Mouse (Mus musculus): Measurements from ENCODE around the gene Pou2f3. TPM values are rescaled to one million over a fixed set of nuclear protein-coding genes. Genes with fewer than 3 reads are reported as not detected.

Pou2f3 gene
- polyA plus RNA-seq, 1 experiment, result 1.2 TPM

- TF ChIP-seq CTCF (IDR thresholded peaks at IDR 0.05; ENCODE audit: control insufficient read depth, insufficient read depth, insufficient replicate concordance, low read depth, low read length) (no peak), POLR2A (IDR thresholded peaks at IDR 0.05; ENCODE audit: control insufficient read depth, low read depth, low read length) (no peak)
- no peaks in the 10 kb centered on the region for H3K36me3 ChIP-seq (ENCODE audit: control insufficient read depth, insufficient read depth, low read length)
- no peaks in the 10 kb centered on the region for H3K4me1 ChIP-seq (ENCODE audit: control insufficient read depth, insufficient read depth, low read length)
- H3K27me3 ChIP-seq (ENCODE audit: control insufficient read depth, insufficient read depth, low read length), result no peaks in the 10 kb centered on the region
- no peak overlapping the region for H3K27ac ChIP-seq (ENCODE audit: control insufficient read depth, insufficient read depth, low read depth, low read length)
- no peak overlapping the region for H3K4me3 ChIP-seq (ENCODE audit: control insufficient read depth, low read depth, low read length)
Observed at GRCm38 (mm10) chr9:43178172-43178571, 32.0 kb downstream of the Pou2f3 start.

DNA sequence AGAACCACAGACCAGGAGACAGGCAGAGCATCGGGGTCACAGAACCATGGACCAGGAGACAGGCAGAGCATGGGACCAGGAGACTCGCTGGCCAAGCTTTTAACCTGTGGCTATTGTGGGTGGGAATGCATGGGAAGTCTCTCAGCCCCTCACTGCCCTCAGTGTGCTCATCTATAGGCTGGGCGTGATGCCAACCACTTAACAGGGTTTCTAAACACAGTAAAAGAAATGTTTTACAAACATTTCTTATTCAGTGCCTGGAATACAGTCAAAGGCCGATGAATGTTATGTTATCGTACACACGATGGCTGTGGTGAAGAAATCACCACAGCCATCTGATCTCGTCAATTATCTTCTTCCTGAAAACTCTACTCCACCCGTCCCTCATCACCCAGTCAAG lies 43.1 kb downstream of the Pou2f3 start:
- TF ChIP-seq POLR2A (IDR thresholded peaks at IDR 0.05; ENCODE audit: control insufficient read depth, low read depth, low read length), result no peak
- TF ChIP-seq CTCF (IDR thresholded peaks at IDR 0.05; ENCODE audit: control insufficient read depth, insufficient read depth, insufficient replicate concordance, low read depth, low read length), result no peak
- Histone ChIP-seq H3K27ac (ENCODE audit: control insufficient read depth, insufficient read depth, low read depth, low read length) (no peak overlapping the region), H3K36me3 (ENCODE audit: control insufficient read depth, insufficient read depth, low read length) (no peaks in the 10 kb centered on the region), H3K4me1 (ENCODE audit: control insufficient read depth, insufficient read depth, low read length) (no peaks in the 10 kb centered on the region), H3K27me3 (ENCODE audit: control insufficient read depth, insufficient read depth, low read length) (no peaks in the 10 kb centered on the region), H3K4me3 (ENCODE audit: control insufficient read depth, low read depth, low read length) (no peak overlapping the region)

DNA sequence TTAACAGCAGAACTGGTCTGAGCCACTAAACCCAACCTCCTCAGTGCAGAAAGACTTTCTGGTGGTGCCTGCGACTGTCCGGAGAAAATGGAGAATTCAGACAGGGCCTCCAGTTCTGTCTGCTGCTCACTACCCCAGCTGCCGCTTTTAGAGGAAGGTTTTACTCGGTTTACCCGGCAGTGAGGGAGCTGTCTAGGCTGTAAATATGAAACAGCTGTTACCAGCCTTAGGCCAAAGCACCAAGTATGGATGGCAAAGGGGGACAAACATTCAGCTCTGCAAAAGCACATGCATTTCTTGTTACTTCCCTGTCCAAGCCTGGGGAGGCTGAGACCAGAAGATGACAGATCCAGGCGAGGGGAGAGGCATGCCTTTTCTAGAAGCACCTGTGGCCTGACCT lies 43.8 kb downstream of the Pou2f3 start:
- no peaks in the 10 kb centered on the region for H3K36me3 ChIP-seq (ENCODE audit: control insufficient read depth, insufficient read depth, low read length)
- no peak overlapping the region for H3K4me3 ChIP-seq (ENCODE audit: control insufficient read depth, low read depth, low read length)
- H3K27ac ChIP-seq (ENCODE audit: control insufficient read depth, insufficient read depth, low read depth, low read length), result no peak overlapping the region
- no peak for TF ChIP-seq POLR2A (IDR thresholded peaks at IDR 0.05; ENCODE audit: control insufficient read depth, low read depth, low read length)
- TF ChIP-seq CTCF (IDR thresholded peaks at IDR 0.05; ENCODE audit: control insufficient read depth, insufficient read depth, insufficient replicate concordance, low read depth, low read length), result no peak
- H3K27me3 ChIP-seq (ENCODE audit: control insufficient read depth, insufficient read depth, low read length), result no peaks in the 10 kb centered on the region
- H3K4me1 ChIP-seq (ENCODE audit: control insufficient read depth, insufficient read depth, low read length), result no peaks in the 10 kb centered on the region

- TF ChIP-seq CTCF (IDR thresholded peaks at IDR 0.05; ENCODE audit: control insufficient read depth, insufficient read depth, insufficient replicate concordance, low read depth, low read length) (no peak), POLR2A (IDR thresholded peaks at IDR 0.05; ENCODE audit: control insufficient read depth, low read depth, low read length) (no peak)
Observed at GRCm38 (mm10) chr9:43155960-43156359, 54.2 kb downstream of the Pou2f3 start.

GRCm38 (mm10) chr9:43151779-43152178 lies 58.4 kb downstream of the Pou2f3 start:
- TF ChIP-seq POLR2A (IDR thresholded peaks at IDR 0.05; ENCODE audit: control insufficient read depth, low read depth, low read length), result no peak
- Histone ChIP-seq H3K27ac (ENCODE audit: control insufficient read depth, insufficient read depth, low read depth, low read length) (no peak overlapping the region), H3K27me3 (ENCODE audit: control insufficient read depth, insufficient read depth, low read length) (no peaks in the 10 kb centered on the region), H3K36me3 (ENCODE audit: control insufficient read depth, insufficient read depth, low read length) (no peaks in the 10 kb centered on the region), H3K4me3 (ENCODE audit: control insufficient read depth, low read depth, low read length) (no peak overlapping the region), H3K4me1 (ENCODE audit: control insufficient read depth, insufficient read depth, low read length) (no peaks in the 10 kb centered on the region)

More at GRCm38 (mm10) chr9:43155960-43156359, 54.2 kb downstream of the Pou2f3 start:
- Histone ChIP-seq H3K4me1 (ENCODE audit: control insufficient read depth, insufficient read depth, low read length) (no peaks in the 10 kb centered on the region), H3K36me3 (ENCODE audit: control insufficient read depth, insufficient read depth, low read length) (no peaks in the 10 kb centered on the region), H3K27ac (ENCODE audit: control insufficient read depth, insufficient read depth, low read depth, low read length) (no peak overlapping the region), H3K4me3 (ENCODE audit: control insufficient read depth, low read depth, low read length) (no peak overlapping the region), H3K27me3 (ENCODE audit: control insufficient read depth, insufficient read depth, low read length) (no peaks in the 10 kb centered on the region)

- Histone ChIP-seq H3K27me3 (ENCODE audit: control insufficient read depth, insufficient read depth, low read length) (no peaks in the 10 kb centered on the region), H3K36me3 (ENCODE audit: control insufficient read depth, insufficient read depth, low read length) (no peaks in the 10 kb centered on the region), H3K4me1 (ENCODE audit: control insufficient read depth, insufficient read depth, low read length) (no peaks in the 10 kb centered on the region), H3K27ac (ENCODE audit: control insufficient read depth, insufficient read depth, low read depth, low read length) (no peak overlapping the region), H3K4me3 (ENCODE audit: control insufficient read depth, low read depth, low read length) (no peak overlapping the region)
- TF ChIP-seq CTCF (IDR thresholded peaks at IDR 0.05; ENCODE audit: control insufficient read depth, insufficient read depth, insufficient replicate concordance, low read depth, low read length) (no peak), POLR2A (IDR thresholded peaks at IDR 0.05; ENCODE audit: control insufficient read depth, low read depth, low read length) (no peak)
Observed at GRCm38 (mm10) chr9:43150957-43151356, 59.2 kb downstream of the Pou2f3 start.

DNA sequence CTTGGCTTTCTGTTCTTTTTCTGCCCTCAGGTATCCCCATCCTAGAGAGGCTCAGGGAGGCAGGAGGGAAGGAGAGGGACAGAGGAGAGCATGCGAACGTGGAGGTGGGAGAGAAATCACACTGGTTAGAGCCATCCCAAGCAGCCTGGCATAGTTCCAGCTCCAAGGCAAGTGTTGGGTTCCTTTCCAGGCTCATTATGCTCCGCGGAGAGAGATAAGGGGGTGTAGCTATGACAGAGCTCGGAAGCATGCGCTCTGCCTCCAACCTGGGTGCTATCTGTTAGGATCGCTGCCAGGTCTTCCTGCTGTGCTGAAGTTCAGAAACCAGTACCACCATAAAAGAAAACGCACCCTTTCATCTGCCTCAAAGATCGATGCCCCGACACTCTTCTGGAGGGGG lies 60.1 kb downstream of the Pou2f3 start:
- no peaks in the 10 kb centered on the region for H3K4me1 ChIP-seq (ENCODE audit: control insufficient read depth, insufficient read depth, low read length)
- no peaks in the 10 kb centered on the region for H3K27me3 ChIP-seq (ENCODE audit: control insufficient read depth, insufficient read depth, low read length)
- H3K4me3 ChIP-seq (ENCODE audit: control insufficient read depth, low read depth, low read length), result no peak overlapping the region
- H3K27ac ChIP-seq (ENCODE audit: control insufficient read depth, insufficient read depth, low read depth, low read length), result no peak overlapping the region
- H3K36me3 ChIP-seq (ENCODE audit: control insufficient read depth, insufficient read depth, low read length), result no peaks in the 10 kb centered on the region
- TF ChIP-seq CTCF (IDR thresholded peaks at IDR 0.05; ENCODE audit: control insufficient read depth, insufficient read depth, insufficient replicate concordance, low read depth, low read length), result no peak
- no peak for TF ChIP-seq POLR2A (IDR thresholded peaks at IDR 0.05; ENCODE audit: control insufficient read depth, low read depth, low read length)

DNA sequence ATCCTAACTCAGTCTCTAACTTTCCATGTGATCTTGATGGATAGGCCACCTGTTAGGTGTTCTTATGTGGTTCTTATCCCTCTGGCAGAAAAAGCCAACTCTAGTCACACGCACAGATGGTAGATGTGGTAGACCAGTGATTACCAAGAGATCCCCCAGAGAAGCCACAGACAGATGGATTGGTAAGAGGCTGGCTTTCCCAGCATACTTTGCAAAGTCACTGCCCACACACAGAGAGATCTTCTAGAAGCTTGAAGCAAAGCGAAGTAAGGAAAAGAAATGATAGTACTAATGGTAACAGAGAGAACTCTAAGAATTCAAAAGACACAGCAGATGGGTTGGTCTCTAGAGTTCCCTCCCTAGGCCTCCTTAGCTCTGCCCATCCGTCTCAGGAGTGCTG lies 60.7 kb downstream of the Pou2f3 start:
- H3K27ac ChIP-seq (ENCODE audit: control insufficient read depth, insufficient read depth, low read depth, low read length), result no peak overlapping the region
- H3K27me3 ChIP-seq (ENCODE audit: control insufficient read depth, insufficient read depth, low read length), result no peaks in the 10 kb centered on the region
- H3K4me1 ChIP-seq (ENCODE audit: control insufficient read depth, insufficient read depth, low read length), result no peaks in the 10 kb centered on the region
- H3K36me3 ChIP-seq (ENCODE audit: control insufficient read depth, insufficient read depth, low read length), result no peaks in the 10 kb centered on the region
- H3K4me3 ChIP-seq (ENCODE audit: control insufficient read depth, low read depth, low read length), result no peak overlapping the region
- TF ChIP-seq CTCF (IDR thresholded peaks at IDR 0.05; ENCODE audit: control insufficient read depth, insufficient read depth, insufficient replicate concordance, low read depth, low read length), result no peak
- TF ChIP-seq POLR2A (IDR thresholded peaks at IDR 0.05; ENCODE audit: control insufficient read depth, low read depth, low read length), result no peak

Data from testis, adult 2 months (tissue).